Mouse (Mus musculus) frontal cortex, postnatal 36 days (tissue): ENCODE measurements at regions not wholly inside any gene's neighbourhood (a gene's known extent, or its start where the extent isn't known, plus 50 kb on each side); places are given as distances from the start of the nearest gene placed in this dataset.
A peak's percentile ranks its signal among the peaks of the same experiment; 100 is the strongest.

Source experiments
- DNase-seq, 2 experiments: peaks; one replicate each; pipeline ENCODE4 v3.0.0; 2022; ENCODE audit warnings: low spot score in 2 of 2

- DNase-seq, result no peak
Observed at GRCm38 (mm10) chr4:8956312-8957022, 717.6 kb upstream of the Car8 start.

- no peak for DNase-seq
Observed at GRCm38 (mm10) chr4:8955306-8955705, 716.5 kb upstream of the Car8 start.

GRCm38 (mm10) chr4:8954356-8954914 is 715.6 kb upstream of the Car8 start:
- peak in 1 of 2 experiments; percentile 9 for DNase-seq

GRCm38 (mm10) chr4:8953181-8953580 is 714.3 kb upstream of the Car8 start:
- no peak for DNase-seq

- no peak for DNase-seq
Observed at GRCm38 (mm10) chr4:8949951-8950350, 711.1 kb upstream of the Car8 start.

- no peak for DNase-seq
Observed at GRCm38 (mm10) chr4:8949537-8949936, 710.7 kb upstream of the Car8 start.

GRCm38 (mm10) chr4:8945116-8945515 is 706.3 kb upstream of the Car8 start:
- DNase-seq, result no peak

- no peak for DNase-seq
Observed at GRCm38 (mm10) chr4:8943080-8943479, 704.2 kb upstream of the Car8 start.

GRCm38 (mm10) chr4:8938948-8939411 is 700.1 kb upstream of the Car8 start:
- no peak for DNase-seq

- DNase-seq, result no peak
Observed at GRCm38 (mm10) chr4:8935899-8936298, 697.1 kb upstream of the Car8 start.

- DNase-seq, result no peak
Observed at GRCm38 (mm10) chr4:8934541-8934940, 695.7 kb upstream of the Car8 start.

- no peak for DNase-seq
Observed at GRCm38 (mm10) chr4:8929346-8929745, 690.5 kb upstream of the Car8 start.

GRCm38 (mm10) chr4:8928551-8929305 is 689.9 kb upstream of the Car8 start:
- DNase-seq, result peak in 1 of 2 experiments; percentile 15

GRCm38 (mm10) chr4:8927276-8927906 is 688.5 kb upstream of the Car8 start:
- no peak for DNase-seq

- no peak for DNase-seq
Observed at GRCm38 (mm10) chr4:8926642-8927275, 687.9 kb upstream of the Car8 start.

- no peak for DNase-seq
Observed at GRCm38 (mm10) chr4:8922695-8923363, 684.0 kb upstream of the Car8 start.

- DNase-seq, result no peak
Observed at GRCm38 (mm10) chr4:8921477-8922385, 682.9 kb upstream of the Car8 start.

GRCm38 (mm10) chr4:8920306-8920705 is 681.5 kb upstream of the Car8 start:
- DNase-seq, result no peak

GRCm38 (mm10) chr4:8919366-8919984 is 680.6 kb upstream of the Car8 start:
- no peak for DNase-seq
